Mouse (Mus musculus) left cerebral cortex, adult 11 months (tissue): ENCODE measurements at regions not wholly inside any gene's neighbourhood (a gene's known extent, or its start where the extent isn't known, plus 50 kb on each side); places are given as distances from the start of the nearest gene placed in this dataset.
A peak's percentile ranks its signal among the peaks of the same experiment; 100 is the strongest.

ENCODE experiments used
- DNase-seq: peaks from one replicate; pipeline ENCODE4 v3.0.0; 2022; ENCODE audit warnings: low spot score

GRCm38 (mm10) chr10:105704472-105705235 lies 130.4 kb upstream of the Tmtc2 start:
- no peak for DNase-seq

- no peak for DNase-seq
Measured at GRCm38 (mm10) chr10:105693131-105693530, 118.9 kb upstream of the Tmtc2 start.

- DNase-seq, result no peak
Measured at GRCm38 (mm10) chr10:105689388-105689787, 115.1 kb upstream of the Tmtc2 start.

- DNase-seq, result no peak
Measured at GRCm38 (mm10) chr10:105688879-105689278, 114.6 kb upstream of the Tmtc2 start.

- DNase-seq, result no peak
Measured at GRCm38 (mm10) chr10:105686876-105687275, 112.6 kb upstream of the Tmtc2 start.

- no peak for DNase-seq
Measured at GRCm38 (mm10) chr10:105679598-105679997, 105.3 kb upstream of the Tmtc2 start.

- DNase-seq, result no peak
Measured at GRCm38 (mm10) chr10:105666959-105667358, 92.7 kb upstream of the Tmtc2 start.

- no peak for DNase-seq
Measured at GRCm38 (mm10) chr10:105660761-105661160, 86.5 kb upstream of the Tmtc2 start.

- no peak for DNase-seq
Measured at GRCm38 (mm10) chr10:105656788-105657187, 82.5 kb upstream of the Tmtc2 start.

GRCm38 (mm10) chr10:105652475-105652874 lies 78.2 kb upstream of the Tmtc2 start:
- no peak for DNase-seq

- peak; percentile 3 for DNase-seq
Measured at GRCm38 (mm10) chr10:105639011-105639451, 64.8 kb upstream of the Tmtc2 start.

- DNase-seq, result no peak
Measured at GRCm38 (mm10) chr10:105638500-105638899, 64.2 kb upstream of the Tmtc2 start.

- DNase-seq, result no peak
Measured at GRCm38 (mm10) chr10:105626842-105627241, 52.6 kb upstream of the Tmtc2 start.

- DNase-seq, result no peak
Measured at GRCm38 (mm10) chr10:105625324-105625950, 51.2 kb upstream of the Tmtc2 start.
